Mouse (Mus musculus): ENCODE data around the gene Zcchc18.

The Zcchc18 gene

DNA sequence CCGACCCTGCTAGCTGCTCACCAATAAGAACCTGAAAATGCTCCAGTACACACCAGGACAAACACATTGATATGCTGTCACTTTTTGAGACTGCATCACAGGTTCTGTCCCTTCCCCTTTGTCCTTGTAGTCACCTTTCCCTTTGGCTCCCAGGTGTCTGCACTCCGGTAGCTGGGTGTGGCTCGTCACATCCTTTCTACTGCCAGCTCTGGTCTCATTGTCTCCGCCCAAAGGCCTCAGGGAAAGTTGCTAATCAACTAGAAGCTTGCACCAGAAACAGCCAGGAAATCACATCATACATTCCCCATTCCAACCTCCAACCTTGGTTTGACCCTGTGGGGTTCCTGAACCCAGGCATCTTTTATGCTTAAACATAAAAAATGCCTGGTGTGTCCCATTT, 41.4 kb downstream of the Zcchc18 start:
- Histone ChIP-seq H3K27me3 (ENCODE audit: insufficient read depth, low read length) (no peaks in the 10 kb centered on the region), H3K36me3 (ENCODE audit: insufficient read depth, low read length) (peaks cover 11% of the 10 kb centered on the region; the same call in 1 of the 2 replicates), H3K4me1 (replicated peaks; ENCODE audit: low read depth, low read length) (peaks cover 73% of the 10 kb centered on the region), H3K9me3 (ENCODE audit: low read length) (no peaks in the 10 kb centered on the region), H3K4me3 (replicated peaks; ENCODE audit: low read length) (no peak overlapping the region)
- TF ChIP-seq NANOG (IDR thresholded peaks at IDR 0.05; ENCODE audit: borderline replicate concordance, low read length) = no peak

- H3K36me3 ChIP-seq (ENCODE audit: insufficient read depth, low read length) = 0 out of 2 replicates have a peak, but pooled peaks cover 3% of the 10 kb centered on the region
- H3K9me3 ChIP-seq (ENCODE audit: low read length) = no peaks in the 10 kb centered on the region
- H3K27me3 ChIP-seq (ENCODE audit: insufficient read depth, low read length) = no peaks in the 10 kb centered on the region
- H3K4me3 ChIP-seq (replicated peaks; ENCODE audit: low read length) = peak overlapping the region; percentile 76
- H3K4me1 ChIP-seq (replicated peaks; ENCODE audit: low read depth, low read length) = peaks cover 46% of the 10 kb centered on the region
- TF ChIP-seq CTCF (conservative IDR thresholded peaks at IDR 0.05; ENCODE audit: low read length) (no peak), NANOG (IDR thresholded peaks at IDR 0.05; ENCODE audit: borderline replicate concordance, low read length) (peak; percentile 72; the same call in 1 of the 2 replicates)
Observed at GRCm38 (mm10) chrX:137037470-137037999, 44.6 kb downstream of the Zcchc18 start.

- H3K4me1 ChIP-seq (replicated peaks; ENCODE audit: low read depth, low read length) = peaks cover 41% of the 10 kb centered on the region
Observed at GRCm38 (mm10) chrX:137038000-137038483, 45.1 kb downstream of the Zcchc18 start, which contains the start of gene Slc25a53. Gene Slc25a53 (minus strand): TSS chrX:137038302.

DNA sequence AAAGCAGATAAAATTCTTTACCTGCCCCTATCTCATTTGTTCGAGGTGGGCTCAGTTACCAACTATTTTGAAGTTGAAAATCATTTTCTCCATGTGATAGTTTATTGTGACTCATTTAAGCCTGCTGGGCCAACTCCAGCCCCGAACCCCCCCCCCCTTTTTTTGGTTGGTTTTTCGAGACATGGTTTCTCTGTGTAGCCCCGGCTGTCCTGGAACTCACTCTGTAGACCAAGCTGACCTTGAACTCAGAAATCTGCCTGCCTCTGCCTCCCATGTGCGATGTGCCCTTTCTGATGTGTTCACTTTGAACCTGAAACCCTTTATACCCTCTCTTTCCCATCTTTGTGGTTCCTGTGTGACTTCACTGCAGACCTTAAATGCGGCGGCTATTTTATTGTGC, 45.5 kb downstream of the Zcchc18 start:
- no peaks in the 10 kb centered on the region for H3K9me3 ChIP-seq (ENCODE audit: low read length)
- peaks cover 39% of the 10 kb centered on the region for H3K4me1 ChIP-seq (replicated peaks; ENCODE audit: low read depth, low read length)
- TF ChIP-seq POU5F1 (IDR thresholded peaks at IDR 0.05; ENCODE audit: borderline replicate concordance, low read length) (no peak), NANOG (IDR thresholded peaks at IDR 0.05; ENCODE audit: borderline replicate concordance, low read length) (no peak), CTCF (conservative IDR thresholded peaks at IDR 0.05; ENCODE audit: low read length) (no peak)
- H3K4me3 ChIP-seq (replicated peaks; ENCODE audit: low read length) = peak overlapping the region; percentile 76
- no peaks in the 10 kb centered on the region for H3K27me3 ChIP-seq (ENCODE audit: insufficient read depth, low read length)
- 0 out of 2 replicates have a peak, but pooled peaks cover 3% of the 10 kb centered on the region for H3K36me3 ChIP-seq (ENCODE audit: insufficient read depth, low read length)

More at GRCm38 (mm10) chrX:137038000-137038483, 45.1 kb downstream of the Zcchc18 start, which contains the start of gene Slc25a53:
- Histone ChIP-seq H3K4me3 (replicated peaks; ENCODE audit: low read length) (peak within 1 kb of the TSS; percentile 76), H3K9me3 (ENCODE audit: low read length) (no peaks in the 10 kb centered on the region), H3K27me3 (ENCODE audit: insufficient read depth, low read length) (no peaks in the 10 kb centered on the region), H3K36me3 (ENCODE audit: insufficient read depth, low read length) (0 out of 2 replicates have a peak, but pooled peaks cover 3% of the 10 kb centered on the region)
- no peak for TF ChIP-seq NANOG (IDR thresholded peaks at IDR 0.05; ENCODE audit: borderline replicate concordance, low read length)
- TF ChIP-seq POU5F1 (IDR thresholded peaks at IDR 0.05; ENCODE audit: borderline replicate concordance, low read length) = no peak
- no peak for TF ChIP-seq CTCF (conservative IDR thresholded peaks at IDR 0.05; ENCODE audit: low read length)

All from E14TG2a.4 (cell line).